Mouse (Mus musculus): Measurements from ENCODE around the gene Epor. TPM values are rescaled to one million over a fixed set of nuclear protein-coding genes. Genes with fewer than 3 reads are reported as not detected.

The Epor gene
- polyA plus RNA-seq, 1 experiment from 2014 or later: 2.4 TPM

GRCm38 (mm10) chr9:21947540-21948130 is 15.7 kb downstream of the Epor start:
- 11% methylated on average over 28 of the region's 28 CpGs for WGBS
- ATAC-seq (ENCODE audit: low FRiP score) (no peak), DNase-seq (ENCODE audit: low spot score) (no peak)

DNA sequence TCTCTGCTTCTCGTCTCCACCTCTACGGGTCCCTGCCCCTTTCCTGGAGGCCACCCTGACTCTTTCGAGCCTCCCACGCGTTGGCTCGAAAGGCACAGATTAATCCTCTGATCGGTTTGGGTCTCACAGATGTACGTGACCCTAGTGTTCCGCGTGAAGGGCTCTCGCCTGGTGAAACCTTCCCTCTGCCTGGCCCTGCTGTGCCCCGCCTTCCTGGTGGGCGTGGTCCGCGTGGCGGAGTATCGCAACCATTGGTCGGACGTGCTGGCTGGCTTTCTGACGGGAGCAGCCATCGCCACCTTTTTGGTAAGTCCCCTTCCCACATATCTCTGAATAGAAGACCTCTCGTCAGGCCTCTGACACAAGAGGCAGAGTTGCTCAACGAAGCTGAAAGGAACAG is 19.0 kb downstream of the Epor start:
- Histone ChIP-seq H3K4me1 (replicated peaks; ENCODE audit: control insufficient read depth, insufficient read depth, low read length) (no peaks in the 10 kb centered on the region), H3K9ac (no peak overlapping the region), H3K36me3 (replicated peaks; ENCODE audit: control insufficient read depth, insufficient read depth) (peaks cover 68% of the 10 kb centered on the region), H3K4me3 (replicated peaks; ENCODE audit: low read length) (no peak overlapping the region), H3K9me3 (ENCODE audit: control insufficient read depth, low read length) (no peaks in the 10 kb centered on the region), H3K4me2 (replicated peaks) (no peak overlapping the region), H3K27me3 (ENCODE audit: control insufficient read depth, insufficient read depth, low read length) (no peaks in the 10 kb centered on the region), H3K27ac (no peak overlapping the region)
- DNase-seq (ENCODE audit: low spot score): no peak
- ATAC-seq (ENCODE audit: low FRiP score): no peak
- 26% methylated on average over 23 of the region's 23 CpGs for WGBS

More at GRCm38 (mm10) chr9:21947540-21948130, 15.7 kb downstream of the Epor start:
- no peak overlapping the region for H3K9ac ChIP-seq
- no peak overlapping the region for H3K4me2 ChIP-seq (replicated peaks)
- no peak overlapping the region for H3K4me3 ChIP-seq (replicated peaks; ENCODE audit: low read length)
- no peaks in the 10 kb centered on the region for H3K4me1 ChIP-seq (replicated peaks; ENCODE audit: control insufficient read depth, insufficient read depth, low read length)
- no peaks in the 10 kb centered on the region for H3K27me3 ChIP-seq (ENCODE audit: control insufficient read depth, insufficient read depth, low read length)
- no peak overlapping the region for H3K27ac ChIP-seq
- no peaks in the 10 kb centered on the region for H3K9me3 ChIP-seq (ENCODE audit: control insufficient read depth, low read length)
- peaks cover 46% of the 10 kb centered on the region for H3K36me3 ChIP-seq (replicated peaks; ENCODE audit: control insufficient read depth, insufficient read depth)

- no peak overlapping the region for H3K27ac ChIP-seq
- no peak overlapping the region for H3K4me2 ChIP-seq (replicated peaks)
- H3K9me3 ChIP-seq (ENCODE audit: control insufficient read depth, low read length): no peaks in the 10 kb centered on the region
- peaks cover 67% of the 10 kb centered on the region for H3K36me3 ChIP-seq (replicated peaks; ENCODE audit: control insufficient read depth, insufficient read depth)
- DNase-seq (ENCODE audit: low spot score) (no peak), ATAC-seq (ENCODE audit: low FRiP score) (no peak)
- H3K4me3 ChIP-seq (replicated peaks; ENCODE audit: low read length): no peak overlapping the region
- H3K27me3 ChIP-seq (ENCODE audit: control insufficient read depth, insufficient read depth, low read length): no peaks in the 10 kb centered on the region
- H3K9ac ChIP-seq: no peak overlapping the region
- WGBS: 55% methylated on average over 12 of the region's 12 CpGs
- H3K4me1 ChIP-seq (replicated peaks; ENCODE audit: control insufficient read depth, insufficient read depth, low read length): peaks cover 5% of the 10 kb centered on the region
Measured at GRCm38 (mm10) chr9:21943638-21944037, 19.7 kb downstream of the Epor start.

DNA sequence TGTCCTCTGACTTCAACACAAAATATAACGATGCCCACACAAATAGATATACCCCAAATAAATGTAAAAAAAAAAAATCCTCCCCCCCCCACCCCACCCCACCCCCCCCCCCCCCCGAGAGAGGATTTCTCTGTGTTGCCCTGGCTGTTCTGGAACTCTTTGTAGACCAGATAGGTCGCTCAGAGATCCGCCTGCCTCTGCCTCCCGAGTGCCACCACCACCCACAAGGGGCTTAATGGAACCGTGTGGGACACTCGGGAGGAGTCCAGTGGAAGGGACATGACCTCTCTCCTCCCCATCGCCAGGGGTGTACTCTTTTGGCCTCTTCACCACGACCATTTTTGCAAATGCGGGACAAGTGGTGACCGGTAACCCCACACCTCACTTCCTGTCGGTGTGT is 20.3 kb downstream of the Epor start:
- 82% methylated on average over 12 of the region's 12 CpGs for WGBS
- Histone ChIP-seq H3K9ac (no peak overlapping the region), H3K4me1 (replicated peaks; ENCODE audit: control insufficient read depth, insufficient read depth, low read length) (peaks cover 11% of the 10 kb centered on the region), H3K4me2 (replicated peaks) (no peak overlapping the region), H3K36me3 (replicated peaks; ENCODE audit: control insufficient read depth, insufficient read depth) (peaks cover 61% of the 10 kb centered on the region), H3K9me3 (ENCODE audit: control insufficient read depth, low read length) (no peaks in the 10 kb centered on the region), H3K27ac (no peak overlapping the region), H3K4me3 (replicated peaks; ENCODE audit: low read length) (no peak overlapping the region), H3K27me3 (ENCODE audit: control insufficient read depth, insufficient read depth, low read length) (no peaks in the 10 kb centered on the region)
- ATAC-seq (ENCODE audit: low FRiP score) (no peak), DNase-seq (ENCODE audit: low spot score) (no peak)

GRCm38 (mm10) chr9:21938234-21938855 is 25.0 kb downstream of the Epor start:
- H3K4me3 ChIP-seq (replicated peaks; ENCODE audit: low read length): peak overlapping the region; percentile 64
- H3K36me3 ChIP-seq (replicated peaks; ENCODE audit: control insufficient read depth, insufficient read depth): peaks cover 22% of the 10 kb centered on the region
- 84% methylated on average over 4 of the region's 4 CpGs for WGBS
- ATAC-seq (ENCODE audit: low FRiP score): no peak
- peak overlapping the region; percentile 73 for H3K4me2 ChIP-seq (replicated peaks)
- H3K27ac ChIP-seq: no peak overlapping the region; the same call in 1 of the 2 replicates
- H3K27me3 ChIP-seq (ENCODE audit: control insufficient read depth, insufficient read depth, low read length): no peaks in the 10 kb centered on the region
- H3K4me1 ChIP-seq (replicated peaks; ENCODE audit: control insufficient read depth, insufficient read depth, low read length): peaks cover 17% of the 10 kb centered on the region
- no peaks in the 10 kb centered on the region for H3K9me3 ChIP-seq (ENCODE audit: control insufficient read depth, low read length)
- DNase-seq (ENCODE audit: low spot score): no peak
- peak overlapping the region; percentile 83 for H3K9ac ChIP-seq

- H3K27ac ChIP-seq: peak overlapping the region; percentile 64
- peaks cover 22% of the 10 kb centered on the region for H3K36me3 ChIP-seq (replicated peaks; ENCODE audit: control insufficient read depth, insufficient read depth)
- H3K9me3 ChIP-seq (ENCODE audit: control insufficient read depth, low read length): no peaks in the 10 kb centered on the region
- no peak for DNase-seq (ENCODE audit: low spot score)
- H3K27me3 ChIP-seq (ENCODE audit: control insufficient read depth, insufficient read depth, low read length): no peaks in the 10 kb centered on the region
- peak overlapping the region; percentile 64 for H3K4me3 ChIP-seq (replicated peaks; ENCODE audit: low read length)
- H3K9ac ChIP-seq: peak overlapping the region; percentile 83
- 57% methylated on average over 4 of the region's 4 CpGs for WGBS
- peaks cover 17% of the 10 kb centered on the region for H3K4me1 ChIP-seq (replicated peaks; ENCODE audit: control insufficient read depth, insufficient read depth, low read length)
- peak overlapping the region; percentile 73 for H3K4me2 ChIP-seq (replicated peaks)
- ATAC-seq (ENCODE audit: low FRiP score): peak; percentile 9; the same call in 1 of the 2 replicates
Measured at GRCm38 (mm10) chr9:21937711-21938175, 25.6 kb downstream of the Epor start.

DNA sequence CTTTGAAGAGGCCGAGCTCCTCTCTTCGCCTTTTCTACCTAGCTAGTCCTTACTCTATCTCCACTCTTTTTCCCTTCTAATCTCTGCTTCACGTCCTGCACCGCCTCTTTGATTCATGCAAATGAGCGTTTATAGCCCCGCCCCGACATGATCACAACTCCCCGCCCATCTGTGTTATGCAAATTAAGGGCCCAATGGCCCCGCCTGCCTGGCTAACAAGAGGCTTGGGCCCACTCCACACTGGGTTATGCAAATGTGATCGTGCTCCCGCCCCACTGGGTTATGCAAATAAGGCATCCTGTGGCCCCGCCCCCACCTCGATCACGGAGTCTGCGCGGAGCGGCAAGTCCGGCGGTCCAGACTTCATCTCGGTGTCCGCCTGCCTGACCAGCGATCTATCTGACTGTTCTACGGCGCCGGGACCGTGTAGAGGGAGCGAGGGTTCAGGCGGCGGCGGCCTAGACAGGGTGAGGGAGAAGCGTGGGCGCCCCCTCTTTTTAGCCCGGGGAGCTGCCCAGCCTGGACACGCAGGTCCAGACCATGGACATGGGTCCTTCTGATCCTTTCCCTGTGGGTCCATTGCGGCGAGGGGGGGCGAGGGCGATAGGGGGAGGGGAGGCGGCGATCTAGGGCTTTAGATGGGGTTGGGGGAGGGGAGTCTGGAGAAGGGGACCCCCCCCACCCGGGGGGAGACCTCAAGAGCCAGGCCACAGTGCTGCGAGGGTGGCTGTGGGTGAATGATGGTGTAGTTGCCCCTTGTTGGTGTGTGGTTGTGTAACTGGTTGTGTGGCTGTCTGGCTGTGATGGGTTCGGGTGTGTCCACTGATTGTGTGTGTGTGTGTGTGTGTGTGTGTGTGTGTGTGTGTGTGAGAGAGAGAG is 26.4 kb downstream of the Epor start, which contains the start of gene Plppr2:
Gene Plppr2, plus strand, starts transcription at position 342 of the 879 bp plus-strand sequence.
- Histone ChIP-seq H3K4me2 (replicated peaks) (peak within 1 kb of the TSS; percentile 73), H3K36me3 (replicated peaks; ENCODE audit: control insufficient read depth, insufficient read depth) (peaks cover 22% of the 10 kb centered on the region), H3K4me3 (replicated peaks; ENCODE audit: low read length) (peak within 1 kb of the TSS; percentile 64), H3K9me3 (ENCODE audit: control insufficient read depth, low read length) (no peaks in the 10 kb centered on the region), H3K4me1 (replicated peaks; ENCODE audit: control insufficient read depth, insufficient read depth, low read length) (peaks cover 17% of the 10 kb centered on the region), H3K27me3 (ENCODE audit: control insufficient read depth, insufficient read depth, low read length) (no peaks in the 10 kb centered on the region), H3K27ac (peak within 1 kb of the TSS; percentile 80), H3K9ac (peak within 1 kb of the TSS; percentile 83)
- WGBS: under 1% methylated on average over 42 of the region's 43 CpGs
- ATAC-seq (ENCODE audit: low FRiP score) (peak; percentile 96), DNase-seq (ENCODE audit: low spot score) (peak; percentile 94)

GRCm38 (mm10) chr9:21935466-21936131 is 27.7 kb downstream of the Epor start:
- no peak overlapping the region for H3K4me3 ChIP-seq (replicated peaks; ENCODE audit: low read length)
- H3K27ac ChIP-seq: peak overlapping the region; percentile 69; the same call in 1 of the 2 replicates
- H3K27me3 ChIP-seq (ENCODE audit: control insufficient read depth, insufficient read depth, low read length): no peaks in the 10 kb centered on the region
- H3K4me1 ChIP-seq (replicated peaks; ENCODE audit: control insufficient read depth, insufficient read depth, low read length): peaks cover 17% of the 10 kb centered on the region
- H3K4me2 ChIP-seq (replicated peaks): no peak overlapping the region
- H3K9ac ChIP-seq: 0 out of 2 replicates have a peak overlapping the region, but pooled peaks have one; percentile 52
- ATAC-seq (ENCODE audit: low FRiP score) (no peak), DNase-seq (ENCODE audit: low spot score) (no peak)
- WGBS: 86% methylated on average over 7 of the region's 7 CpGs
- H3K9me3 ChIP-seq (ENCODE audit: control insufficient read depth, low read length): no peaks in the 10 kb centered on the region
- peaks cover 8% of the 10 kb centered on the region for H3K36me3 ChIP-seq (replicated peaks; ENCODE audit: control insufficient read depth, insufficient read depth)
